Mouse (Mus musculus): Measurements from ENCODE around the gene Gfap.

The Gfap gene

GRCm38 (mm10) chr11:102898408-102898807 lies 2.3 kb downstream of the Gfap start:
- DNase-seq (ENCODE audit: low read depth in 1 of 2, low spot score in 2 of 2) = no peak

GRCm38 (mm10) chr11:102896641-102897040 lies 4.1 kb downstream of the Gfap start:
- no peak for DNase-seq (ENCODE audit: low read depth in 1 of 2, low spot score in 2 of 2)

GRCm38 (mm10) chr11:102895779-102896178 lies 4.9 kb downstream of the Gfap start:
- no peak for DNase-seq (ENCODE audit: low read depth in 1 of 2, low spot score in 2 of 2)

- no peak for DNase-seq (ENCODE audit: low read depth in 1 of 2, low spot score in 2 of 2)
These were observed 6.0 kb downstream of the Gfap start for GRCm38 (mm10) chr11:102894716-102895115.

GRCm38 (mm10) chr11:102893015-102893651 lies 7.6 kb downstream of the Gfap start:
- peak; percentile 18 to 22 for DNase-seq (ENCODE audit: low read depth in 1 of 2, low spot score in 2 of 2)

- no peak for DNase-seq (ENCODE audit: low read depth in 1 of 2, low spot score in 2 of 2)
These were observed 10.6 kb downstream of the Gfap start for GRCm38 (mm10) chr11:102890096-102890495.

GRCm38 (mm10) chr11:102888135-102888534 lies 12.6 kb downstream of the Gfap start:
- no peak for DNase-seq (ENCODE audit: low read depth in 1 of 2, low spot score in 2 of 2)

GRCm38 (mm10) chr11:102887433-102887832 lies 13.3 kb downstream of the Gfap start:
- no peak for DNase-seq (ENCODE audit: low read depth in 1 of 2, low spot score in 2 of 2)

GRCm38 (mm10) chr11:102884616-102885219 lies 16.0 kb downstream of the Gfap start, which contains the start of gene Fam187a:
Fam187a (plus strand) TSS chr11:102885169.
- no peak for DNase-seq (ENCODE audit: low read depth in 1 of 2, low spot score in 2 of 2)

GRCm38 (mm10) chr11:102881314-102882198 lies 19.2 kb downstream of the Gfap start:
- DNase-seq (ENCODE audit: low read depth in 1 of 2, low spot score in 2 of 2) = no peak

GRCm38 (mm10) chr11:102880585-102881313 lies 20.0 kb downstream of the Gfap start, which contains the start of the genes Eftud2 and Ccdc103:
Eftud2 (minus strand) TSS chr11:102880985.
Ccdc103 (plus strand) TSS chr11:102881204.
- peak; percentile 78 to 90 for DNase-seq (ENCODE audit: low read depth in 1 of 2, low spot score in 2 of 2)

GRCm38 (mm10) chr11:102879558-102879957 lies 21.2 kb downstream of the Gfap start:
- no peak for DNase-seq (ENCODE audit: low read depth in 1 of 2, low spot score in 2 of 2)

GRCm38 (mm10) chr11:102874801-102875334 lies 25.8 kb downstream of the Gfap start:
- no peak for DNase-seq (ENCODE audit: low read depth in 1 of 2, low spot score in 2 of 2)

GRCm38 (mm10) chr11:102864272-102864671 lies 36.4 kb downstream of the Gfap start:
- DNase-seq (ENCODE audit: low read depth in 1 of 2, low spot score in 2 of 2) = no peak

- DNase-seq (ENCODE audit: low read depth in 1 of 2, low spot score in 2 of 2) = no peak
These were observed 40.8 kb downstream of the Gfap start for GRCm38 (mm10) chr11:102859933-102860332.

GRCm38 (mm10) chr11:102858951-102859350 lies 41.8 kb downstream of the Gfap start:
- no peak for DNase-seq (ENCODE audit: low read depth in 1 of 2, low spot score in 2 of 2)

GRCm38 (mm10) chr11:102855941-102856340 lies 44.8 kb downstream of the Gfap start:
- DNase-seq (ENCODE audit: low read depth in 1 of 2, low spot score in 2 of 2) = no peak

GRCm38 (mm10) chr11:102853760-102854159 lies 47.0 kb downstream of the Gfap start:
- DNase-seq (ENCODE audit: low read depth in 1 of 2, low spot score in 2 of 2) = no peak

GRCm38 (mm10) chr11:102851883-102852282 lies 48.8 kb downstream of the Gfap start:
- DNase-seq (ENCODE audit: low read depth in 1 of 2, low spot score in 2 of 2) = peak in 1 of 2 experiments; percentile 3

- no peak for DNase-seq (ENCODE audit: low read depth in 1 of 2, low spot score in 2 of 2)
These were observed 54.8 kb downstream of the Gfap start for GRCm38 (mm10) chr11:102845926-102846325.
